Mouse (Mus musculus) myocyte (in vitro differentiated cells): ENCODE results near the gene 9930104L06Rik.

Experiments
- CEBPB ChIP-seq: IDR thresholded peaks from 2 replicates; pipeline ENCODE4 v1.6.1; 2011; ENCODE audit warnings: mild to moderate bottlenecking, moderate library complexity; ENCODE audit not compliant: poor library complexity, insufficient read depth, severe bottlenecking
- E2F4 ChIP-seq: IDR thresholded peaks from one replicate; pipeline ENCODE4 v1.6.1; 2011; ENCODE audit warnings: mild to moderate bottlenecking, control low read depth, moderate library complexity; ENCODE audit not compliant: insufficient read depth
- MAX ChIP-seq: IDR thresholded peaks from one replicate; pipeline ENCODE4 v1.6.1; 2011; ENCODE audit warnings: low read depth, mild to moderate bottlenecking, control low read depth
- MYOD1 ChIP-seq, 3 experiments: IDR thresholded peaks; one replicate each; pipeline ENCODE4 v1.6.1; 2011; ENCODE audit warnings: control low read depth in 2 of 3, low read depth in 2 of 3, mild to moderate bottlenecking in 2 of 3, moderate library complexity in 1 of 3; ENCODE audit not compliant: insufficient read length in 2 of 3, control insufficient read depth in 1 of 3
- MYOG ChIP-seq, 3 experiments: IDR thresholded peaks; one replicate each; pipeline ENCODE4 v1.6.1; 2011; ENCODE audit warnings: control low read depth in 2 of 3, low read depth in 2 of 3, mild to moderate bottlenecking in 2 of 3; ENCODE audit not compliant: insufficient read length in 2 of 3, control insufficient read depth in 1 of 3, insufficient read depth in 1 of 3
- POLR2A ChIP-seq: IDR thresholded peaks from one replicate; pipeline ENCODE4 v1.6.1; 2011; ENCODE audit warnings: low read depth, mild to moderate bottlenecking, control low read depth, moderate library complexity; ENCODE audit not compliant: insufficient read length
- POLR2AphosphoS2 ChIP-seq: IDR thresholded peaks from one replicate; pipeline ENCODE4 v1.6.1; 2011; ENCODE audit warnings: low read depth, control low read depth; ENCODE audit not compliant: insufficient read length
- REST ChIP-seq: IDR thresholded peaks from one replicate; pipeline ENCODE4 v1.6.1; 2011; ENCODE audit warnings: mild to moderate bottlenecking, control low read depth, moderate library complexity; ENCODE audit not compliant: insufficient read depth, insufficient read length
- SRF ChIP-seq: IDR thresholded peaks from one replicate; pipeline ENCODE4 v1.6.1; 2011; ENCODE audit warnings: low read depth; ENCODE audit not compliant: control insufficient read depth, insufficient read length
- TCF12 ChIP-seq: IDR thresholded peaks from one replicate; pipeline ENCODE4 v1.6.1; 2011; ENCODE audit warnings: mild to moderate bottlenecking, control low read depth; ENCODE audit not compliant: poor library complexity, insufficient read depth, severe bottlenecking
- TCF3 ChIP-seq: IDR thresholded peaks from one replicate; pipeline ENCODE4 v1.6.1; 2011; ENCODE audit warnings: low read depth, control low read depth; ENCODE audit not compliant: insufficient read length
- USF1 ChIP-seq: IDR thresholded peaks from one replicate; pipeline ENCODE4 v1.6.1; 2011; ENCODE audit warnings: low read depth, mild to moderate bottlenecking, control low read depth, moderate library complexity

DNA sequence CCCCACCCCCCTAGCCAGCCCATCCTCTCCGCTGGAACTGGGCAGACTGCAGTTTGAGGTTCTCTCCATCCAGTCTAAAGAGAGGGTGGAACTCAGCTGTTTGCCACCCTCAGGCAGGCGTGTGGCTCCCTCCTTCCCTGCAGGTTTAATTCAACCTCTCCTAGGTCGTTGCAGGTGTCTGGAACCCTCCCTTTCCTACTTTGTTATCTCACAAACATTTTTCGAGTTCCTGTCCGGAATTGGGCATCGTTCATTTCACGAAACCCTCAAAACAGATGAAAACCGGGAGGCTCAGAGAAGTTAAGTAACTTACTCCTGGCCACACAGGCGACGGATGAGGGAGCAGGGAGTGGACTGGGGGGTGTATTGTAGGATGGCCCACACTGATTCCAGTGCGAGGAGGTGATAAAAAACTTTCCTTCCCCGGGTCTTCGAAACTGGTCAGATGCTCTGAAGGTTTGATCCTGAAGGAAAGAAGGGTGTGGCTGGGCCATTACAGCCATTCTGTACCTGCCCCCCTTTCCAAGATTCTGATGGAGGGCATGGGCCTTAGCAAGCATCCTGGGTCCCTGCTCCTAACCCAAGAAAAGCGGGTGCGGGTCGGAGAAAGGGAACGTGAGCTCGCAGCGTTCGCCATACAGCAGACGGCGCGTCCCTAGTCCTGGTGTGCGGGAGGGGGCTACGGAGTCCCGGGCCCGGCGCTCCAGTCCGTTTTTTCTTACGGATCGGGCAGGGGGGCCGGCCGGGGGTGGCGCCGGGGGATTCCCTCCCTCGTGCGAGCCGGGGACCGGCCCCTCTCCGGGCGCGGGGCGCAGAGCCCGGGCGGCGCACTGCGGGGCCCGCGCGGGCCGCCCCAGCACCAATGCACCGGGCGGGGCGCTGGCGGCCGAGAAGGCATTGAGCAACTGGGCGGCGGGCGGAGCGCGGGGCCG lies 49.1 kb downstream of the 9930104L06Rik start, which contains the start of gene Rspo1:
- no peak for TF ChIP-seq USF1
- TF ChIP-seq MAX, result no peak
- no peak for TF ChIP-seq TCF12
- no peak for TF ChIP-seq E2F4
- TF ChIP-seq POLR2A, result no peak
- TF ChIP-seq POLR2AphosphoS2, result no peak
- TF ChIP-seq TCF3, result no peak
- no peak for TF ChIP-seq CEBPB
- no peak for TF ChIP-seq MYOG (IDR thresholded peaks at IDR 0.05; ENCODE audit: control insufficient read depth in 1 of 3, insufficient read depth in 1 of 3, insufficient read length in 2 of 3, low read depth in 2 of 3)
- no peak for TF ChIP-seq MYOD1 (IDR thresholded peaks at IDR 0.05; ENCODE audit: control insufficient read depth in 1 of 3, insufficient read length in 2 of 3, low read depth in 2 of 3)
- no peak for TF ChIP-seq SRF
- TF ChIP-seq REST, result no peak
